Mouse (Mus musculus) heart, embryonic 16.5 days (tissue): Measurements from ENCODE around the gene Ppp6r3. TPM values are rescaled to one million over a fixed set of nuclear protein-coding genes. Genes with fewer than 3 reads are reported as not detected.
"Not testable (repeated sequence)": the region's sequence is repeated elsewhere in the genome, so short reads cannot be mapped to it uniquely, and the experiment has no call there.

ENCODE experiments used
- ATAC-seq: fragments of 200-750 bp; cut with Nextera tagmentation; replicated peaks from 2 replicates; pipeline ENCODE4 v1.8.0; 2017; ENCODE audit warnings: moderate number of reproducible peaks; ENCODE audit not compliant: insufficient read depth, low FRiP score; ENCODE audit errors: extremely low read depth
- H3K27ac ChIP-seq: fragments of 300-500 bp; sonication (generic); 2 replicates; pipeline ENCODE4 v1.5.1; 2014; ENCODE audit warnings: mild to moderate bottlenecking, low read length, control low read depth, moderate library complexity
- H3K27me3 ChIP-seq: fragments of 300-500 bp; sonication (generic); 2 replicates; pipeline ENCODE4 v1.6.1; 2014; ENCODE audit warnings: low read length, mixed read lengths; ENCODE audit not compliant: control insufficient read depth, insufficient read depth
- H3K36me3 ChIP-seq: fragments of 300-500 bp; sonication (generic); 2 replicates; pipeline ENCODE4 v1.6.1; 2014; ENCODE audit not compliant: control insufficient read depth, insufficient read depth
- H3K4me1 ChIP-seq: fragments of 300-500 bp; sonication (generic); 2 replicates; pipeline ENCODE4 v1.6.1; 2014; ENCODE audit warnings: low read length, mixed read lengths; ENCODE audit not compliant: control insufficient read depth, insufficient read depth
- H3K4me2 ChIP-seq: fragments of 300-500 bp; sonication (generic); 2 replicates; pipeline ENCODE4 v1.6.1; 2014; ENCODE audit warnings: low read depth, mild to moderate bottlenecking, control low read depth, low read length
- H3K4me3 ChIP-seq: fragments of 300-500 bp; sonication (generic); 2 replicates; pipeline ENCODE4 v1.5.1; 2014; ENCODE audit warnings: mild to moderate bottlenecking, control low read depth, low read length
- H3K9ac ChIP-seq: fragments of 300-500 bp; sonication (generic); 2 replicates; pipeline ENCODE4 v1.6.1; 2014; ENCODE audit warnings: low read length, control low read depth
- H3K9me3 ChIP-seq: fragments of 300-500 bp; sonication (generic); replicated peaks from 2 replicates; pipeline ENCODE4 v1.6.1; 2016; ENCODE audit warnings: low read length; ENCODE audit not compliant: control insufficient read depth
- WGBS: fragments of 180-500 bp; shearing (Covaris S2); extraction: QIAGEN DNeasy Blood & Tissue Kit; methylation state at CpG from one replicate; pipeline ENCODE4 v1.1.7; 2014; 5-methylcytosine and 5-hydroxymethylcytosine counted together
- polyA plus RNA-seq: library from polyadenylated mRNA; unstranded; fragments of >200 nt; fragmentation: Nextera tagmentation; extraction: Ambion mirVana; gene quantifications from 2 replicates; pipeline ENCODE4 v1.2.1, GENCODE M21; 2015

Gene Ppp6r3
- polyA plus RNA-seq, 1 experiment from 2014 or later, result 53.3 TPM

DNA sequence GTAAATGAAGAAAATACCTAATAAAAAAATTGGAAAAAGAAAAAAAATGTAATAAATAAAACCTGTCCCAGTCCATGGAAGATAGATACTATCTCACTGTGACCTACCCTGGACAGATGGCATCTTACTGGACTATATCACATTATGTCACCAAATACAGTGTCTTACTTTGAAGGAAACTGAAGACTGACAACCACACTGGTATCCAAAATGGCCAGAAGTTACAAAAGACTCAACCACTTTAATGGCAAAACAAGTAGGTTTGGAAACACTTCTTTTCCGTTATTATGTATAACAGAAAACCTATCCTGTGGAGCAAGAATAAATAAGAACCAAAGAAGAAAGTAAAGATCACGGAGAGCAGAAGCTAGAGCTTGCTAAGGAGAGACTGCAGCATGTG lies 35.3 kb downstream of the Ppp6r3 start:
- H3K36me3 ChIP-seq, result peaks cover 9% of the 10 kb centered on the region
- H3K4me1 ChIP-seq, result peaks cover 3% of the 10 kb centered on the region
- H3K9ac ChIP-seq, result no peak overlapping the region
- H3K27me3 ChIP-seq, result no peaks in the 10 kb centered on the region
- H3K4me3 ChIP-seq, result no peak overlapping the region
- no peaks in the 10 kb centered on the region for H3K9me3 ChIP-seq
- no peak for ATAC-seq
- H3K27ac ChIP-seq, result no peak overlapping the region
- H3K4me2 ChIP-seq, result no peak overlapping the region
- 86% methylated on average over 2 of the region's 2 CpGs for WGBS

DNA sequence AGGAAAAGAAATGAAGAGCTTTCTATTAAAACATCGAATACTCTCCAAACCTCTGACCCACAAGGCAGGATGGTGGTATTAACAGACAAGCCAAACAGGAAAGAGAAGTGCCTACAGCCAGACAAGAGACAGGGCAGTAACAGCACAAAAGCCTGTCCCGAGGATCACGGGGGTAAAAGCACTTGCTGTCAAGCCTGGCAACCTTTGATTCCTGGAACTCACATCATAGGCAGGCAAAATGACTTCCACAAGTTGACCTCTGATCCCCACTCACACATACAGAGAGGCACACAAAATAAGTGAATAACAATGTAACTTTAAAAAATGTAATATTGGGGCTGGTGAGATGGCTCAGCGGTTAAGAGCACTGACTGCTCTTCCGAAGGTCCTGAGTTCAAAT lies 36.1 kb downstream of the Ppp6r3 start:
- WGBS, result 88% methylated on average over 5 of the region's 5 CpGs
- H3K4me2 ChIP-seq, result no peak overlapping the region
- no peak overlapping the region for H3K27ac ChIP-seq
- H3K36me3 ChIP-seq, result peaks cover 9% of the 10 kb centered on the region
- no peak for ATAC-seq
- H3K4me1 ChIP-seq, result peaks cover 9% of the 10 kb centered on the region
- no peak overlapping the region for H3K9ac ChIP-seq
- H3K4me3 ChIP-seq, result no peak overlapping the region
- no peaks in the 10 kb centered on the region for H3K9me3 ChIP-seq
- H3K27me3 ChIP-seq, result no peaks in the 10 kb centered on the region

DNA sequence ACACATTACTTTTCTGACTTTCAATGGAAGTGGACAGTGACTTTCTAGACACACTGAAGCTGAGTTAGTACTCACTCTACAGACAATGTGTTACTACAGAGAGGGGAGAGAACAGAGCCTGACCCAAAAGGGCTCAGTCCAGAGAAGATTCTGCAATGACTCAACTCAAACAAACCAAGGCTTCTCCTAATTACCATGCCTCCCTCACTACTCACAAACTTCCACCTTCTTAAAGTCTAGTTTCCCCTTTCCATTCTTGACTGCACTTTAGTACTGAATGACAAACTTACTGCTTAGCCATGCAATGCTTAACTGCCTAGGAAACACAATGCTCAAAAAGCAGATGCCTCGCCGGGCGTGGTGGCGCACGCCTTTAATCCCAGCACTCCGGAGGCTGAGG lies 37.9 kb downstream of the Ppp6r3 start:
- no peak overlapping the region for H3K4me2 ChIP-seq
- peaks cover 6% of the 10 kb centered on the region for H3K36me3 ChIP-seq
- WGBS, result 90% methylated on average over 6 of the region's 6 CpGs
- H3K9me3 ChIP-seq, result no peaks in the 10 kb centered on the region
- ATAC-seq, result no peak
- H3K27me3 ChIP-seq, result no peaks in the 10 kb centered on the region
- peaks cover 17% of the 10 kb centered on the region for H3K4me1 ChIP-seq
- H3K27ac ChIP-seq, result no peak overlapping the region
- no peak overlapping the region for H3K9ac ChIP-seq
- no peak overlapping the region for H3K4me3 ChIP-seq

DNA sequence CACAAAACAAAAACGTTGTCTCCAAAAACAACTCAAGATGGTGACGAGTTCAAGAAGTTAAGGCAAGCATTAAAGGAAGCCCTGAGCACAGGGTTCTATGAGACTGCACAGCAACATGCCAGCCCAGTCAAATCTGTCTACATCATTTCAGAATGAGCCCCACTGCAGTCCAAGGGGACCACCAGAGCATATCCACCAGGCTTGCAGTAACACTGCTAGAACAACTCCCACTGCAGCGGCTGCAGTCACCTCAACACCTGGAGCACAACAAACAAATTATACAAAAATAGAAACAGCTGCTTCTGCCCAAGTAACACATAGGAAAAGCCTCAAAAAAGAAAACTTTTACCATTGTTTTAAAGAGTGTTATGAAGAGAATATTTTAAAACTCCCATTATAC lies 40.6 kb downstream of the Ppp6r3 start:
- Histone ChIP-seq H3K9me3 (no peaks in the 10 kb centered on the region), H3K4me3 (no peak overlapping the region), H3K9ac (no peak overlapping the region), H3K4me1 (peaks cover 21% of the 10 kb centered on the region), H3K27me3 (no peaks in the 10 kb centered on the region), H3K36me3 (no peaks in the 10 kb centered on the region), H3K4me2 (no peak overlapping the region), H3K27ac (no peak overlapping the region)
- WGBS, result 52% methylated on average over 3 of the region's 3 CpGs
- ATAC-seq, result no peak

- not testable (repeated sequence) for H3K4me3 ChIP-seq, H3K9ac ChIP-seq, H3K9me3 ChIP-seq, H3K36me3 ChIP-seq, ATAC-seq, H3K27ac ChIP-seq, H3K27me3 ChIP-seq, H3K4me2 ChIP-seq
- 72% methylated on average over 12 of the region's 12 CpGs for WGBS
- peaks cover 24% of the 10 kb centered on the region for H3K4me1 ChIP-seq
Measured at GRCm38 (mm10) chr19:3533266-3533966, 42.1 kb downstream of the Ppp6r3 start.

GRCm38 (mm10) chr19:3532717-3533260 lies 42.8 kb downstream of the Ppp6r3 start:
- Histone ChIP-seq H3K27me3 (no peaks in the 10 kb centered on the region), H3K4me2 (no peak overlapping the region), H3K4me1 (peaks cover 24% of the 10 kb centered on the region), H3K36me3 (no peaks in the 10 kb centered on the region), H3K27ac (no peak overlapping the region), H3K9ac (no peak overlapping the region), H3K9me3 (no peaks in the 10 kb centered on the region), H3K4me3 (no peak overlapping the region)
- no peak for ATAC-seq
- 97% methylated on average over 14 of the region's 14 CpGs for WGBS

GRCm38 (mm10) chr19:3529781-3530180 lies 45.8 kb downstream of the Ppp6r3 start:
- Histone ChIP-seq H3K4me3 (no peak overlapping the region), H3K27me3 (no peaks in the 10 kb centered on the region), H3K9ac (no peak overlapping the region), H3K9me3 (no peaks in the 10 kb centered on the region), H3K36me3 (peaks cover 9% of the 10 kb centered on the region), H3K27ac (no peak overlapping the region), H3K4me2 (no peak overlapping the region), H3K4me1 (peaks cover 19% of the 10 kb centered on the region)
- WGBS, result 71% methylated on average over 3 of the region's 3 CpGs
- no peak for ATAC-seq

DNA sequence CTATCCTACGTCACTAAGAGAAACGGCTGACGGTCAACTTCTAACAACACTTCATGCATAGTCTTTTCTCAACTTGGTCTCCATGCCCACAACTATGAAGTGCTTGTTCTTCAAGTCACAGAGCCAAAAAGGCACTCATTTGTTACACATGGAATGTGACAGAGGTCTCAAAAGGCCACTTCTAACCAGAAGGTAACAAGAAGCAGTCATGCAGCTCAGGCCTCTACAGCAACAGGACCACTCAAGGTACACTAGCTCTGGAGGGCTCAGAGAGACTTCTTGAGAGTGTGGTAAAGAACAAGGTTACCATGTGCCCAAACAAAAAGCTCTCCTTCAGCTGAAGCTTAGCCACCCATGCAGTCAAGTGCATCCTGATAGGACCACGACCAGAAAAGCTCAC lies 46.9 kb downstream of the Ppp6r3 start:
- H3K4me1 ChIP-seq, result peaks cover 9% of the 10 kb centered on the region
- no peaks in the 10 kb centered on the region for H3K27me3 ChIP-seq
- H3K27ac ChIP-seq, result no peak overlapping the region
- peaks cover 15% of the 10 kb centered on the region for H3K36me3 ChIP-seq
- no peak overlapping the region for H3K4me3 ChIP-seq
- no peak overlapping the region for H3K4me2 ChIP-seq
- WGBS, result 70% methylated on average over 4 of the region's 4 CpGs
- H3K9me3 ChIP-seq, result no peaks in the 10 kb centered on the region
- no peak for ATAC-seq
- no peak overlapping the region for H3K9ac ChIP-seq

DNA sequence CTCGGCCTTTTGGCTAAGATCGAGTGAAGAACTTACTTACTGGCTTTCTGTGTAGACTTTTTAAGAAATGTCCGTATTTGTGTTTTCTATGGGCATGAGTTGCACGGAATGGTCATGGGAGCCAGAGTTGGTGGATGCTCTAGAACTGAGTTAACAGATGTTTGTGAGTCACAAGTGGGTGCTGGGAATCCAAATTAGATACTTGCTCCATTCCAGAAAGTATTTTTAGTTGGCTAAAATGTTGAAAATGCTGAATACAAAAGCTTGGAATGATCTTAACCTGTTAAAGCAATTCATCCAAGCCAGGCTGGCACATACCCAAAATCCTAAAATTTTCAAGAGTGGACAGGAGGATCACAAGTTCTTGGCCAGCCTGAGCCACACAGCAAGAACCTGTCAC lies 48.0 kb downstream of the Ppp6r3 start:
- H3K27ac ChIP-seq, result no peak overlapping the region
- ATAC-seq, result no peak
- no peak overlapping the region for H3K4me3 ChIP-seq
- H3K4me1 ChIP-seq, result peaks cover 8% of the 10 kb centered on the region
- H3K9ac ChIP-seq, result no peak overlapping the region
- H3K36me3 ChIP-seq, result peaks cover 15% of the 10 kb centered on the region
- H3K9me3 ChIP-seq, result no peaks in the 10 kb centered on the region
- H3K4me2 ChIP-seq, result no peak overlapping the region
- no peaks in the 10 kb centered on the region for H3K27me3 ChIP-seq
- WGBS, result 96% methylated on average over 4 of the region's 4 CpGs
